Mouse (Mus musculus): ENCODE results near the gene Edn2.

DNA sequence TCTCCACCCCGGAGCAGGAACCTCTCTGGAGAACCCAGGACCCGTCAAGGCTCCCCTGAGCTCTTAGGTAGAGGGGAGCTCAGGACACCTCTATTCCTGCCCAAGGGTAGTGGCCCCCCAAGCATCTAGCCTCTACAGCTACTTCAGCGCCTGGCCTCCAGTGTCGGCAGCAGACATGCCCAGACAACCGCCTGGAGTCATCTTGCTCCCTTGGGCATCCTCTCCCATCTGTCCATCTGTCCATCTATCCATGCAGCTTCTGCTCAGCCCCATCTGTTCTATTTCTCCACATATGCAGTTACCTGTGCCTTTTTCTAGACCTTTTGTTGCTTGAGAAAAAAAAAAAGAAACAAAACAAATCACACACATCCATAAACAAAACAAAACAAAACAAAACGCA, 26.8 kb upstream of the Edn2 start:
- TF ChIP-seq CTCF (IDR thresholded peaks at IDR 0.05; ENCODE audit: extremely low read depth, insufficient read depth, insufficient read length, insufficient replicate concordance) (no peak), POLR2A (IDR thresholded peaks at IDR 0.05; ENCODE audit: low read depth, low read length) (no peak)

Data from spleen, adult 2 months (tissue).